Mouse (Mus musculus) embryonic stem cell, embryonic (primary cell): Measurements from ENCODE around the gene Tmem216.

Experiments
- CTCF ChIA-PET, 4 experiments: fragments of 300-600 bp in 2 of 4; fragments of 350-600 bp in 2 of 4; sonication (Branson Sonifier 250); formaldehyde crosslinking; loops; one replicate each; lab custom pipeline; 2022; ENCODE audit warnings: inconsistent platforms in 2 of 4; lab: Charles Lee
- POLR2A ChIA-PET, 4 experiments: fragments of 300-600 bp in 2 of 4; fragments of 350-600 bp in 2 of 4; sonication (Branson Sonifier 250); formaldehyde crosslinking; loops; one replicate each; lab custom pipeline; 2022; ENCODE audit warnings: antibody characterized with exemption in 4 of 4, inconsistent platforms in 1 of 4; lab: Charles Lee

Gene Tmem216

GRCm38 (mm10) chr19:10486264-10486738 is 69.7 kb downstream of the Tmem216 start:
- CTCF ChIA-PET, result interaction anchor here (0.6 to 4.4 kb wide), 38 partner anchors 10 to 451 kb away, joined by 3 to 57 read pairs (median 4); partner anchors contain the start of gene Lrrc10b (in 1 of the 4)
- POLR2A ChIA-PET, result interaction anchor here in 2 of 4 experiments (0.8 to 1.6 kb wide), 2 partner anchors 29 to 190 kb away, joined by 3 to 4 read pairs; partner anchors contain the start of gene Lrrc10b (in 1 of the 2)
